Mouse (Mus musculus) lung, embryonic 16.5 days (tissue): Measurements from ENCODE around the gene Dtd2. TPM values are rescaled to one million over a fixed set of nuclear protein-coding genes. Genes with fewer than 3 reads are reported as not detected.

Source experiments
- ATAC-seq: fragments of 200-750 bp; cut with Nextera tagmentation; 2 replicates; pipeline ENCODE4 v1.8.0; 2017; ENCODE audit warnings: low read depth, mild to moderate bottlenecking, moderate library complexity
- H3K27ac ChIP-seq: fragments of 300-500 bp; sonication (generic); 2 replicates; pipeline ENCODE4 v1.5.1; 2014; ENCODE audit warnings: mild to moderate bottlenecking, control low read depth, low read length
- H3K27me3 ChIP-seq: fragments of 300-500 bp; sonication (generic); 2 replicates; pipeline ENCODE4 v1.6.1; 2014; ENCODE audit warnings: low read depth, low read length, mixed read lengths; ENCODE audit not compliant: control insufficient read depth, insufficient read depth
- H3K36me3 ChIP-seq: fragments of 300-500 bp; sonication (generic); 2 replicates; pipeline ENCODE4 v1.6.1; 2014; ENCODE audit warnings: low read length; ENCODE audit not compliant: control insufficient read depth, insufficient read depth
- H3K4me1 ChIP-seq: fragments of 300-500 bp; sonication (generic); replicated peaks from 2 replicates; pipeline ENCODE4 v1.6.1; 2014; ENCODE audit warnings: low read length, mixed read lengths; ENCODE audit not compliant: control insufficient read depth, insufficient read depth
- H3K4me2 ChIP-seq: fragments of 300-500 bp; sonication (generic); 2 replicates; pipeline ENCODE4 v1.6.1; 2014; ENCODE audit warnings: low read depth, low read length, control low read depth
- H3K4me3 ChIP-seq: fragments of 300-500 bp; sonication (generic); 2 replicates; pipeline ENCODE4 v1.5.1; 2014; ENCODE audit warnings: mild to moderate bottlenecking, low read length, control low read depth
- H3K9ac ChIP-seq: fragments of 300-500 bp; sonication (generic); 2 replicates; pipeline ENCODE4 v1.6.1; 2014; ENCODE audit warnings: low read length, control low read depth
- H3K9me3 ChIP-seq: fragments of 300-500 bp; sonication (generic); 2 replicates; pipeline ENCODE4 v1.6.1; 2016; ENCODE audit warnings: low read length; ENCODE audit not compliant: control insufficient read depth
- WGBS: fragments of 180-500 bp; shearing (Covaris S2); extraction: QIAGEN DNeasy Blood & Tissue Kit; methylation state at CpG from one replicate; pipeline ENCODE4 v1.1.7; 2014; 5-methylcytosine and 5-hydroxymethylcytosine counted together
- polyA plus RNA-seq: library from polyadenylated mRNA; unstranded; fragments of >200 nt; fragmentation: Nextera tagmentation; extraction: Ambion mirVana; gene quantifications from 2 replicates; pipeline ENCODE4 v1.2.1, GENCODE M21; 2015

Gene Dtd2
- polyA plus RNA-seq, 1 experiment from 2014 or later, result 24.4 TPM

DNA sequence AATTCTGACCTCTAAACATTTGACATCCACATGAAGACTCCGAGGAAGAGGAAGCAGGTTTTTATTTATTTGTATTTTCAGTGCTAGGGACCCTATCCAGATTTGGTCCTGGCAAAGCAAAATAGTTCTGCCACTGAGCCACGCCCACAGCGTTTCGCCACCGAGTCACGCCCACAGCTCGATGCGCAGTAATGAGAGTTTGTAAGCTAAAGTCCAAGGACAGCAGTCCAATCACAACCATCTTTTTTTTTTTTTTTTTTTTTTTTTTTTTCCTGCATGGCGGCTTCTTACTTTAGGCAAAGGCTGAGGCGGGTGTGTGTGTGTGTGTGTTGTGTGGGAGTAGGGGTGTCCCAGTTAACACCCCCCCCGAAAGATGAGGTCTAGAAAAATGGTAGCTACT lies 7.7 kb upstream of the Dtd2 start:
- ATAC-seq, result peak; percentile 56
- 51% methylated on average over 11 of the region's 11 CpGs for WGBS
- H3K4me2 ChIP-seq, result peak overlapping the region; percentile 28

GRCm38 (mm10) chr12:52013274-52013673 lies 7.0 kb upstream of the Dtd2 start:
- no peaks in the 10 kb centered on the region for H3K9me3 ChIP-seq
- peak overlapping the region; percentile 59 for H3K27ac ChIP-seq
- peak overlapping the region; percentile 21 for H3K4me2 ChIP-seq
- peak; percentile 20; the same call in 1 of the 2 replicates for ATAC-seq
- 0 out of 2 replicates have a peak overlapping the region, but pooled peaks have one; percentile 8 for H3K9ac ChIP-seq
- H3K4me3 ChIP-seq, result no peak overlapping the region
- no peaks in the 10 kb centered on the region for H3K36me3 ChIP-seq
- H3K27me3 ChIP-seq, result no peaks in the 10 kb centered on the region
- H3K4me1 ChIP-seq, result no peaks in the 10 kb centered on the region; the same call in 1 of the 2 replicates
- WGBS, result 14% methylated on average over 9 of the region's 9 CpGs

More for the DNA sequence above, 7.7 kb upstream of the Dtd2 start:
- peak overlapping the region; percentile 19; the same call in 1 of the 2 replicates for H3K27ac ChIP-seq
- no peak overlapping the region for H3K9ac ChIP-seq
- H3K9me3 ChIP-seq, result no peaks in the 10 kb centered on the region
- no peaks in the 10 kb centered on the region; the same call in 1 of the 2 replicates for H3K4me1 ChIP-seq
- no peak overlapping the region for H3K4me3 ChIP-seq
- no peaks in the 10 kb centered on the region for H3K36me3 ChIP-seq
- H3K27me3 ChIP-seq, result no peaks in the 10 kb centered on the region

GRCm38 (mm10) chr12:52012159-52012558 lies 5.9 kb upstream of the Dtd2 start:
- Histone ChIP-seq H3K4me1 (no peaks in the 10 kb centered on the region; the same call in 1 of the 2 replicates), H3K4me2 (no peak overlapping the region), H3K4me3 (no peak overlapping the region), H3K9ac (no peak overlapping the region), H3K9me3 (no peaks in the 10 kb centered on the region), H3K27me3 (no peaks in the 10 kb centered on the region), H3K36me3 (no peaks in the 10 kb centered on the region), H3K27ac (no peak overlapping the region)
- ATAC-seq, result no peak
- whole genome bisulfite sequencing, result 32% methylated on average over 8 of the region's 8 CpGs

DNA sequence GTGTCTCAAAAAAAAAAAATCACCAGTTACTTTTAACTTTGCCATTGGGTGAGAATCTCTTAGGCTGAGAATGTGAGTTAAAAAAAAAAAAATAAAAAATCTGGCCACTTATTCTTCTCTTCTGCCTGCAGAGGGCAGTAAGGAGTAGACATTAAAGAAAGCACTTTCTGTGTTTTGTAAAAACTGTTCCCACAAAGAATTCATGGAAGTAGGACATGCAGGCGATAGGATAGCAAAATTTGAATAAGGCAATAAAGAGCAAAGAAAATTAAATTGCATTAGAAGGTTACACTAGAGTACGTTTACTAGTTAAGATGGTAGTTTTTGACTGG lies 4.3 kb upstream of the Dtd2 start:
- H3K4me2 ChIP-seq, result peak overlapping the region; percentile 40
- H3K9me3 ChIP-seq, result no peaks in the 10 kb centered on the region
- H3K36me3 ChIP-seq, result no peaks in the 10 kb centered on the region
- H3K27me3 ChIP-seq, result no peaks in the 10 kb centered on the region
- peaks cover 2% of the 10 kb centered on the region; the same call in 1 of the 2 replicates for H3K4me1 ChIP-seq
- no peak overlapping the region for H3K27ac ChIP-seq
- no peak overlapping the region for H3K4me3 ChIP-seq
- WGBS, result 54% methylated on average over 2 of the region's 2 CpGs
- no peak for ATAC-seq
- H3K9ac ChIP-seq, result no peak overlapping the region

GRCm38 (mm10) chr12:52009928-52010629 lies 3.8 kb upstream of the Dtd2 start:
- no peaks in the 10 kb centered on the region for H3K36me3 ChIP-seq

DNA sequence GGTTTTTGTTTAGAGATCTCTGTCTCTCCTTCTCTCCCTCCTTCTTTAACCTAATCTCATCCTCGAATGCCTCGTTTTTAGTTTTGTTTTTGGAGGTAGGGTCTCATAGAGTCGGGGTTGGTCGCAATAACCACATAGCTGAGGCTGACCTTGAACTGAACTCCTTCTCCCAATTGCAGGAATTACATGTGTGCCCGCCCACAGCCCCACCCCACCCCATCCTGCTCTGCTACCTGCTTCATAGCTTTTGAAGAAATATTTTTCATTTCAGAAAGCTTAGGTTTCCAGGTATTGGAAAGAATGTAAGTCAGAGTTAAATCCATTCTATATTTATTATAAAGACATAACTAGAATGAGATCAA lies 313 bp upstream of the Dtd2 start:
- Histone ChIP-seq H3K9ac (peak overlapping the region; percentile 93), H3K27ac (no peak overlapping the region; the same call in 1 of the 2 replicates)
- 35% methylated on average over 5 of the region's 5 CpGs for WGBS

More at GRCm38 (mm10) chr12:52009928-52010629, 3.8 kb upstream of the Dtd2 start:
- no peak overlapping the region; the same call in 1 of the 2 replicates for H3K4me3 ChIP-seq
- no peak overlapping the region for H3K27ac ChIP-seq
- H3K4me2 ChIP-seq, result peak overlapping the region; percentile 40
- 63% methylated on average over 15 of the region's 15 CpGs for WGBS
- no peaks in the 10 kb centered on the region for H3K9me3 ChIP-seq
- H3K4me1 ChIP-seq, result peaks cover 2% of the 10 kb centered on the region; the same call in 1 of the 2 replicates
- H3K9ac ChIP-seq, result no peak overlapping the region
- ATAC-seq, result no peak
- no peaks in the 10 kb centered on the region for H3K27me3 ChIP-seq

DNA sequence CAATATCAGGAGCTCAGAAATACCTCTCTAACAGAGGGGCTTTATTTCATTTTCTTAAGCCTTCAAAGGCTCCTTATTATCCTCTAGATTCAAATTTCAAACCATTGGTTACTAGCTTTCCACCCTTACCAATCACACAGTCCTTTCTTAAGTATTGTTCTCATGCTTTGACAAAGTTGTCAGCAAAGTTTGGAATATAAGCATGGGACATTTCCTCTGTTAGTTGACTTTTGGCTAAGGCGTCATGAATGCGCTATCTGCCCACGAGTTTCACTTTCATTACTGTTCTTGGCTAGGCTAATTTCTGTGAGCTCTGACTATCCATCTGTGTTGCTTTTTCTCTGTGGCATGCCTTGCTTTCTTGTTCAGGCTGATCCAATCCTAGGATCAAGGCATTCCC lies 3.6 kb downstream of the Dtd2 start:
- ATAC-seq, result no peak
- H3K4me1 ChIP-seq, result 0 out of 2 replicates have a peak, but pooled peaks cover 2% of the 10 kb centered on the region
- no peaks in the 10 kb centered on the region for H3K27me3 ChIP-seq
- WGBS, result 86% methylated on average over 3 of the region's 3 CpGs
- H3K4me3 ChIP-seq, result no peak overlapping the region
- no peak overlapping the region for H3K4me2 ChIP-seq
- peaks cover 12% of the 10 kb centered on the region for H3K36me3 ChIP-seq
- no peak overlapping the region for H3K9ac ChIP-seq
- H3K27ac ChIP-seq, result no peak overlapping the region
- H3K9me3 ChIP-seq, result no peaks in the 10 kb centered on the region

More for the DNA sequence above, 313 bp upstream of the Dtd2 start:
- Histone ChIP-seq H3K36me3 (no peaks in the 10 kb centered on the region; the same call in 1 of the 2 replicates), H3K4me3 (peak overlapping the region; percentile 87), H3K4me2 (peak overlapping the region; percentile 81), H3K9me3 (no peaks in the 10 kb centered on the region), H3K27me3 (no peaks in the 10 kb centered on the region), H3K4me1 (0 out of 2 replicates have a peak, but pooled peaks cover 2% of the 10 kb centered on the region)
- ATAC-seq, result peak; percentile 73

GRCm38 (mm10) chr12:52001544-52001943 lies 4.8 kb downstream of the Dtd2 start:
- H3K9ac ChIP-seq, result no peak overlapping the region
- ATAC-seq, result peak; percentile 48; the same call in 1 of the 2 replicates
- peaks cover 12% of the 10 kb centered on the region for H3K36me3 ChIP-seq
- H3K9me3 ChIP-seq, result no peaks in the 10 kb centered on the region
- H3K4me3 ChIP-seq, result no peak overlapping the region
- no peaks in the 10 kb centered on the region for H3K27me3 ChIP-seq
- no peak overlapping the region for H3K27ac ChIP-seq
- H3K4me1 ChIP-seq, result 0 out of 2 replicates have a peak, but pooled peaks cover under 1% of the 10 kb centered on the region
- H3K4me2 ChIP-seq, result no peak overlapping the region
- WGBS, result 15% methylated on average over 4 of the region's 4 CpGs

DNA sequence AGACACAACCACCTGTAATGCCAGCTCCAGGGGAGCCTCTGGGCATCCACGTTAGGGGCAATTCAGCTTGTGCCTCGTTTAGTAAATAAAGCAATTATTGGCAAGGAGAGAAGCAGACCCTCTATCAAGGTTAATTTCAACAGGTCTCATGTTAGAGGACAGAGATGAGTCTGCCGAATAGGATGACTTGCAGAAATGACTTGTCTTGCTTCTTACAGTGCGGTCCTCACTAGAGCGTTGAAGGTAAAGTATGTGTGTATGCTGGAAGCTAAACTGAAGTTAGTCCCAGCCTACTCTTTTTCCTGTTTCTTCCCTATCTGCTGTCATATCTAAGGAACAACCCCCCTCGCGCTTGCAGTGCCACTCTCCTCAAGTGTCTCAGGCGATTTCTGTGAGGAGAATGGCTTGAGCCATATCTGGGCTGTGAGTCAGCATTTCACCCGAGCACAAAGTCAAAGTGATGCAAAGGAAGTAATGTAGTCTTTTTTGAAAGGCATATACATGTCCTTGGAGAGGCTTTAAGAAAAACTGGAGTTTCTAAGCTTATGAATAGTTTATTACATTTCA lies 7.9 kb downstream of the Dtd2 start:
- WGBS, result 84% methylated on average over 9 of the region's 9 CpGs
- no peak overlapping the region for H3K27ac ChIP-seq
- no peak overlapping the region for H3K4me2 ChIP-seq
- no peak overlapping the region for H3K9ac ChIP-seq
- H3K9me3 ChIP-seq, result no peaks in the 10 kb centered on the region
- no peak overlapping the region for H3K4me3 ChIP-seq
- no peaks in the 10 kb centered on the region for H3K27me3 ChIP-seq
- no peak for ATAC-seq
- no peaks in the 10 kb centered on the region for H3K4me1 ChIP-seq
- H3K36me3 ChIP-seq, result peaks cover 12% of the 10 kb centered on the region; the same call in 1 of the 2 replicates
